Mouse (Mus musculus) heart, postnatal 0 days (tissue): ENCODE results near the gene Ptprj. TPM values are rescaled to one million over a fixed set of nuclear protein-coding genes. Genes with fewer than 3 reads are reported as not detected.

Experiments
- ATAC-seq: fragments of 200-750 bp; cut with Nextera tagmentation; 2 replicates; pipeline ENCODE4 v1.8.0; 2017; ENCODE audit warnings: low read depth, moderate number of reproducible peaks, moderate library complexity; ENCODE audit not compliant: insufficient read depth
- DNase-seq: peaks from one replicate; pipeline ENCODE4 v3.0.0-alpha.2; 2016; ENCODE audit warnings: low spot score
- H3K27ac ChIP-seq: fragments of 300-500 bp; sonication (generic); 2 replicates; pipeline ENCODE4 v1.5.1; 2014; ENCODE audit warnings: low read depth, mild to moderate bottlenecking
- H3K27me3 ChIP-seq: fragments of 300-500 bp; sonication (generic); 2 replicates; pipeline ENCODE4 v1.6.1; 2014; ENCODE audit warnings: low read length, mixed read lengths; ENCODE audit not compliant: control insufficient read depth, insufficient read depth
- H3K36me3 ChIP-seq: fragments of 300-500 bp; sonication (generic); replicated peaks from 2 replicates; pipeline ENCODE4 v1.6.1; 2014; ENCODE audit warnings: low read length, mixed read lengths; ENCODE audit not compliant: control insufficient read depth, insufficient read depth
- H3K4me1 ChIP-seq: fragments of 300-500 bp; sonication (generic); 2 replicates; pipeline ENCODE4 v1.6.1; 2014; ENCODE audit warnings: antibody characterized with exemption; ENCODE audit not compliant: control insufficient read depth, insufficient read depth
- H3K4me2 ChIP-seq: fragments of 300-500 bp; sonication (generic); 2 replicates; pipeline ENCODE4 v1.6.1; 2014; ENCODE audit warnings: low read depth, mild to moderate bottlenecking, low read length, moderate library complexity
- H3K4me3 ChIP-seq: fragments of 300-500 bp; sonication (generic); 2 replicates; pipeline ENCODE4 v1.5.1; 2014; ENCODE audit warnings: low read depth, low read length
- H3K9ac ChIP-seq: fragments of 300-500 bp; sonication (generic); replicated peaks from 2 replicates; pipeline ENCODE4 v1.6.1; 2014; ENCODE audit warnings: low read depth, low read length, mixed read lengths
- H3K9me3 ChIP-seq: fragments of 300-500 bp; sonication (generic); replicated peaks from 2 replicates; pipeline ENCODE4 v1.6.1; 2016; ENCODE audit warnings: low read length; ENCODE audit not compliant: control insufficient read depth
- CTCF ChIP-seq: IDR thresholded peaks from 2 replicates; pipeline ENCODE4 v1.5.1; 2016; ENCODE audit warnings: antibody characterized with exemption, control low read depth, low read depth
- EP300 ChIP-seq: IDR thresholded peaks from 2 replicates; pipeline ENCODE4 v1.6.1; 2016; ENCODE audit warnings: antibody characterized with exemption, low read depth
- WGBS: fragments of 180-500 bp; shearing (Covaris S2); extraction: QIAGEN DNeasy Blood & Tissue Kit; methylation state at CpG from one replicate; pipeline ENCODE4 v1.1.7; 2014; 5-methylcytosine and 5-hydroxymethylcytosine counted together
- polyA plus RNA-seq: library from polyadenylated mRNA; unstranded; fragments of >200 nt; fragmentation: Nextera tagmentation; extraction: Ambion mirVana; gene quantifications from 2 replicates; pipeline ENCODE4 v1.2.1, GENCODE M21; 2015
- total RNA-seq: library from RNA; depleted of rRNA; stranded (reverse); fragments of >200 nt; gene quantifications from 2 replicates; pipeline ENCODE4 v1.2.3, GENCODE M21; 2014; ENCODE audit warnings: low replicate concordance

The Ptprj gene
- total and polyA plus RNA-seq, 2 experiments from 2014 or later, result 0.56 to 6.8 TPM

DNA sequence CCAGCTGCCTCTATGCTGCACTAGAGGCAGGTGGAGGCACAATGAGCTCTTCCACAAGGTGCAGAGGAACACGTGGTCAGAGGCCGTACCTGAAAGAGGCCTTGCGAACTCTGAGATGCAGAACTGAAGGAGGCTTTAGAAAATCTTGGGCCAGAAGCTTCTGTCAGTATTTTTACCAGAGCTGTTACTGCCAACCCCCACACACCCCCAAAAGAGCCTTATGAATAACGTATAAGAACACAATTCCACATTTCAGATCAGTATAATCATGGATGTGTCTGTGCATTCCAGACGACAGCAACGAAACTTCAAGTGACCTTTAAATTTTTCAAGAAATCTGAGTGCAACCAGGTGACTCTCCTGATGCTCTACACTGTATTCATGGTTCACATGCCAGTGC lies 98.9 kb downstream of the Ptprj start:
- ATAC-seq (no peak), DNase-seq (no peak)
- 85% methylated on average over 6 of the region's 6 CpGs for WGBS
- TF ChIP-seq EP300 (no peak), CTCF (no peak)
- Histone ChIP-seq H3K9ac (no peak overlapping the region), H3K27ac (no peak overlapping the region), H3K4me2 (no peak overlapping the region), H3K4me3 (no peak overlapping the region), H3K4me1 (no peaks in the 10 kb centered on the region), H3K27me3 (no peaks in the 10 kb centered on the region), H3K9me3 (no peaks in the 10 kb centered on the region), H3K36me3 (no peaks in the 10 kb centered on the region)

DNA sequence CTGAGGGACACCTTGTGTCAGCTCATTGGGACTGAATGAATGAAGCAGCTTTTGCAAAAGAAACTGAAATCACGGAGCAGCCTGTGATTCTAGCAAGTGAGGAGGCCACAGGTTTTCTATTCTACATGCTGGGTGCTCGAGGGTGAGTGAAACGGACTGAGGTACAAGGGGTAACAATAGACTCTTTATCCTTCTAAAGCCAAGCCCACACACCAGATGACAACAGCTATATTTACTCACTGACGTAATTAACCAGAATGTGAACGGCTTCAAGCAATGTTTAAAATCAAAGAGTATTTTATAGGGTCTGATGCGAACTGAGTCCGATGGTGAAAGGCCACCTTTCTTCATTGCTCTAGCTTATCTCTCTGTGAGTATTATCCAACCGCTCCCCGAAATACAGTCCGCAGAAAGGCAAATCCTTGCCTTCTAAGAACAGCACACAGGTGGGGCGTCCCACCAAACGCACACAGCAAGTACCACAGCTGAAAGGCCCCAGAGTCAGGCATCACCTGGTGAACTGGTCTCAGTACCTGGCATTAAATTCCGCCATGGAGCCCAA lies 99.6 kb downstream of the Ptprj start:
- Histone ChIP-seq H3K4me3 (no peak overlapping the region), H3K4me1 (no peaks in the 10 kb centered on the region), H3K27ac (no peak overlapping the region), H3K4me2 (no peak overlapping the region), H3K9me3 (no peaks in the 10 kb centered on the region), H3K27me3 (no peaks in the 10 kb centered on the region), H3K36me3 (no peaks in the 10 kb centered on the region), H3K9ac (no peak overlapping the region)
- DNase-seq (no peak), ATAC-seq (no peak)
- TF ChIP-seq EP300 (no peak), CTCF (no peak)
- WGBS, result 70% methylated on average over 13 of the region's 13 CpGs

DNA sequence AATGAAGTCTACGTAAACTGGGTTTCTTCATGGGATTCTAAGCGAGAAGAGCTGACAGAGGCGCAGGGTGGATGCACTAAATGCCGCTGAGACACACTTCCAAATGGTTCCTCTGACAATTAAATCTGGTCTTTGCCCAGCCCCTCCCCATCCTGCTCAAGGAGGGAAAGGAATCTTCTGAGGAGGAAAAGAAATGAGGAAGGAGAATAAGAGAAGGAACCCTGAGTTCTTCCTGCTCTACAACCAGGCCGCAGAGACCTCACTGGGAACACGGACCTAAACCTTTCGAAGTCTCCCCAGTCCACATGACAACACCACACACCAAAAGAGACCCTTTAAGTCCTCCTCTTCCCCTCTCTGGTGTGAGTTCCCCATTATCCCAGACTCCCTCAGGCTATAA lies 101.9 kb downstream of the Ptprj start:
- no peaks in the 10 kb centered on the region for H3K4me1 ChIP-seq
- no peak overlapping the region for H3K9ac ChIP-seq
- H3K4me2 ChIP-seq, result no peak overlapping the region
- H3K9me3 ChIP-seq, result no peaks in the 10 kb centered on the region
- no peak for ATAC-seq
- H3K27me3 ChIP-seq, result no peaks in the 10 kb centered on the region
- no peak for DNase-seq
- TF ChIP-seq EP300 (no peak), CTCF (no peak)
- H3K4me3 ChIP-seq, result no peak overlapping the region
- H3K36me3 ChIP-seq, result no peaks in the 10 kb centered on the region
- H3K27ac ChIP-seq, result no peak overlapping the region
- 91% methylated on average over 7 of the region's 7 CpGs for WGBS

DNA sequence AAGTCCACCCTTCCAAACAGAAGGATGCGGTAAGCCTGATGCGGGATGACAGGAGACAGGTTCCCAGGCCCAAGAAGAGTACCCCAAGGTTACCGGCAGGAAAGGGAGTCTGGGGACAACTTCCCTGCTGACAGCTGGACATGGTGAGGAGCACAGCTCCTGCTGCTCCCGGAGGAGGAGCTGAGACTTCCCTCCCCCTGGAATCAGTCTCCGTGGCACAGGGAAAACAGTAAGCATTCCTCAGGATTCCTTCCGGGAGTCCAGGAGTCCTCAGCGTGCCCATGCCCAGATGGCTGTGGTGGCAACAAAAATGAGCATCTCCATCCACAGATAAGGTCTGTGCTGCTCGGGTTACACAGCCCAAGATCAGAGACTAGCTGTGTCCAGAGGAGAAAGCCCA lies 102.8 kb downstream of the Ptprj start:
- 24% methylated on average over 8 of the region's 8 CpGs for WGBS
- Histone ChIP-seq H3K36me3 (no peaks in the 10 kb centered on the region), H3K4me3 (no peak overlapping the region), H3K27ac (no peak overlapping the region), H3K9me3 (no peaks in the 10 kb centered on the region), H3K4me2 (no peak overlapping the region), H3K4me1 (no peaks in the 10 kb centered on the region), H3K9ac (no peak overlapping the region), H3K27me3 (no peaks in the 10 kb centered on the region)
- no peak for DNase-seq
- ATAC-seq, result no peak
- TF ChIP-seq EP300 (no peak), CTCF (no peak)

DNA sequence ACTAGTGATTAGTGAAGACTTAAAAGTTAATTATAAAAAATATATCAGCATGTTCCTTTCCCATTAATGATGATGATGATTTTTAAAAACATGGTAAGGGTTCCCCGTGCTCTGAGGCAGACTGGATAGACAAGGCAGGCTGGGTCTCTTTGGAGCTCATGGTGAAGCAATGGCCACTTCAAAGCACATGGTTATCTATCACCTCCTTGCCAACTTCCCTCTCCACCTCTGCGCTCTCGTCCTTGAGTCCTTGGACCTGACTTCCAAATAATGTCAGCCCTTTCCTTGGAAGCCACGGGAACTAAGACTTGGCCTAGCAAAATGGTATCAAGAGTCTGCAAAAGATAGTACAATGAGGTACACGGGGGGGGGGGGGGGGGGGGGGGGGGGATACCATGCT lies 103.7 kb downstream of the Ptprj start:
- Histone ChIP-seq H3K4me3 (no peak overlapping the region), H3K9ac (no peak overlapping the region), H3K9me3 (no peaks in the 10 kb centered on the region), H3K4me1 (no peaks in the 10 kb centered on the region), H3K4me2 (no peak overlapping the region), H3K36me3 (no peaks in the 10 kb centered on the region), H3K27ac (no peak overlapping the region), H3K27me3 (no peaks in the 10 kb centered on the region)
- TF ChIP-seq CTCF, result no peak
- TF ChIP-seq EP300, result no peak
- ATAC-seq, result no peak
- 58% methylated on average over 4 of the region's 5 CpGs for WGBS
- DNase-seq, result no peak

DNA sequence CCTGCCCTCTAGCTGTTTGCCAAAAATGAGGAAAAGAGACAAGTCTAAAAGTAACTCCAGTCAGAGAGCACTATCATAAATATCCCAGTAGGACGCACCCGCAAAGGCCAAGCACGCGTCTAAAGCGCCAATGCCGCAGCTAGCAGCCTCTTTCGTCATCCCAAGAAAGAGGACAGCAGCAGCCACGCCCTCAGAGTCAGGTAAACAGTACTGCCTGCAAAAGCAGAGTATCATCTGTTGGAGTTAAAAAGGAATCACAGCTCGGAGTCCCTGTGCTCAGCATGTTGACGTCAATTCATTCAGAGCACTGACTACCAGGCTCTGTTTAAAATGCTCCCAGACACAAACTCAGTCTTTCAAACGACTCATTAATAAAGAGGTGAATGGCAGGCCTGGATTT lies 104.1 kb downstream of the Ptprj start:
- TF ChIP-seq CTCF (no peak), EP300 (no peak)
- no peak overlapping the region for H3K27ac ChIP-seq
- H3K9ac ChIP-seq, result no peak overlapping the region
- no peak for DNase-seq
- H3K36me3 ChIP-seq, result no peaks in the 10 kb centered on the region
- no peak overlapping the region for H3K4me2 ChIP-seq
- no peaks in the 10 kb centered on the region for H3K9me3 ChIP-seq
- no peaks in the 10 kb centered on the region for H3K27me3 ChIP-seq
- H3K4me3 ChIP-seq, result no peak overlapping the region
- no peaks in the 10 kb centered on the region for H3K4me1 ChIP-seq
- no peak for ATAC-seq
- 88% methylated on average over 11 of the region's 11 CpGs for WGBS
